Mouse (Mus musculus) urinary bladder, postnatal 10 days (tissue): Measurements from ENCODE around the gene Asic2.

Source experiments
- DNase-seq: peaks from one replicate; pipeline ENCODE4 v3.0.0; 2022; ENCODE audit warnings: low spot score

Asic2 gene

GRCm38 (mm10) chr11:81515754-81516153 lies 452.5 kb downstream of the Asic2 start:
- DNase-seq, result no peak

GRCm38 (mm10) chr11:81512434-81512833 lies 455.8 kb downstream of the Asic2 start:
- DNase-seq, result no peak

DNA sequence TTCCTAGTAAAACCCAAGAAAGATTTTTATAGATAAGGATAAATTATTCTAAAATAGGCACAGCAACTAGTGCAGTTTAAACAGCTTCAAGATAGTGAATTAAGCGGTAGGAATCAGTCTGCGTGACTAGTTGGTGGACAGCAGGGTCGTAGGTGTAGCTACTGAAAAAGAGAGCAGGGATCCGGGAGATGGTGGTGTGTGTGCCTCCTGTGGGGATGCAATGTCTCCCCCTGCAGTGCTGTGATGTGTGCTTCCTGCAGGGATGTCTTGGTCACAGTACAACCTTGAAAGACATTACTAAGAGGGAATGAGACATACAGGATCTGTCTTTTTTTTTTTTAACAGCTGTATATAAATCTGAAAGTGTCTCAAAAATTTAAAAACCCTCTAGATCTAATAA lies 456.9 kb downstream of the Asic2 start:
- no peak for DNase-seq

DNA sequence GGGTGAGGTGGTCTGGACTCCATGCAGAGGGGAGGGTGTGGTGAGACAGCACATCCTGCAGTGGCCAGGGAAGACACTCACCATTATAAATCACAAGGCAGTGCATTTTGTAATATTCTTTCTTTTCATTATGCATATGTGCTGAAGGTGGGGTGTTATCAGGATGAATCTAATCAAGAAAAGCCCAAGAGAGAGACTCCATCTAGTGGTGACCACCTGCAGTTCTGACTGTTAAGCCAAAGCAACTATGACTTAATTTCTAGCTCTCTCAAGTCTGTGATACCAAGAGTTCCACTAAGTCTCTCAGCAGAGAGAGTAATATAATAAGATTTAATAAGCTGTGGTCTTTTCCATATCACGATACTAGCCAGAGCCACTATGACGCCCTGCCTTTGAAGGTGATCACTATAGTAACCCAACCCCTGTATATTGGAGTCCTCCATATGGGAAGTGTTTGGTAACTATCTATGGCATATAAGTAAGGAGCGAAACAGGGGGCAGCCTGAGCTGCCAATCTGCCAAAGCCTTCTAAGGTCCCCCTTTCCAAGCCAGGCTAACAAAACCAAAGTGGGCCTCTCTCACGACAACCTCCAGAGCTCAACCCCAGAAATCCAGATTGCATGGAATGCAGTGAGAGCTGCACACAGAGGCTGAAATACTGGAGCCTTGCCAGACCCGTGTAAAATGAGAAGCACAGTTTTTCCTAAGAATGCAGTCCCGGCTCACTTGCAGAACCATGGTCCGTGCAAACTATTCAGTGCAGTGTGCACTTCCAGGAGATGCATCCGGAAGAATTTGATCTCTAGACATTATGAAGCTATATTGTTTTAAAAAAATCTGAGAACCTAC lies 459.6 kb downstream of the Asic2 start:
- DNase-seq, result no peak

- no peak for DNase-seq
Observed at GRCm38 (mm10) chr11:81504791-81505430, 463.3 kb downstream of the Asic2 start.

GRCm38 (mm10) chr11:81501473-81502246 lies 466.6 kb downstream of the Asic2 start:
- no peak for DNase-seq

DNA sequence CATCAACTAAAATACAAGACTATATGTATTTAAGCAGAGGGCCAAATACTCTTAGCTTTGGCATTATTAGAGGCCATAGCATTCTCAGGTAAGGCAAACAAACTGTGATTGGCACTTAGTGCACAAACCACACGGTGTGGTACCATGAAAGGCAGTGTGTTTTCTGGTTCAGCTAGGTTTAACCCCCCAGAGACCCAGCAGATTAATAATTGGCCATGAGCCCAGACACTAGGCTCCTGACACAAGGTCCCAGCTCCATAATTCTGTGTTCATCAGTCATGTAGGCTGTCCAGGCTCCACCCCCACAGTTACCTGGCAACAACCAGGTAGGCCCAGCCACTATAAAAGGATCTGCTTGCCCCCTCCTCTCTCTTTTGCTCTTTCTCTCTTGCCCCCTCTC lies 469.3 kb downstream of the Asic2 start:
- DNase-seq, result no peak

GRCm38 (mm10) chr11:81497652-81498391 lies 470.4 kb downstream of the Asic2 start:
- no peak for DNase-seq

GRCm38 (mm10) chr11:81496446-81496845 lies 471.8 kb downstream of the Asic2 start:
- DNase-seq, result no peak

DNA sequence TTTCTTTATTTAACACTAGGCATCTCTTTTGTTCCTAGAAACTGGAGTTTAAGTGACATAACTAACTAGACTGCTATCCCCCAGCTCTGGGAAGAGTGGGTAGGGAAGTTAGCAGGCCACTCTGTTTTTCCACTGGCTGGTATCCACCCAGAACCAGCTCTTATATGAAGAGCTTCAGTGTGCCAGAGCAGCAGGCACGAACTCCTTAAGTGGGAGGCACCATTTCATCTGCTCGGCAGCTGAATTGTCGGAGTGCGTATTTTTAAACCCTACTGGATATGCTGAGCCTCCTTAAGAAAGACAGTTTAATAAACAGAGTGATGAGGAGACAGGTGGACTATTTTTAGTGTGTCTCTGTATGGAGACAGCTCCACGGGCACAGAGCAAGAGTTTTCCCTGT lies 475.9 kb downstream of the Asic2 start:
- no peak for DNase-seq

- DNase-seq, result no peak
Observed at GRCm38 (mm10) chr11:81489144-81489735, 479.0 kb downstream of the Asic2 start.

DNA sequence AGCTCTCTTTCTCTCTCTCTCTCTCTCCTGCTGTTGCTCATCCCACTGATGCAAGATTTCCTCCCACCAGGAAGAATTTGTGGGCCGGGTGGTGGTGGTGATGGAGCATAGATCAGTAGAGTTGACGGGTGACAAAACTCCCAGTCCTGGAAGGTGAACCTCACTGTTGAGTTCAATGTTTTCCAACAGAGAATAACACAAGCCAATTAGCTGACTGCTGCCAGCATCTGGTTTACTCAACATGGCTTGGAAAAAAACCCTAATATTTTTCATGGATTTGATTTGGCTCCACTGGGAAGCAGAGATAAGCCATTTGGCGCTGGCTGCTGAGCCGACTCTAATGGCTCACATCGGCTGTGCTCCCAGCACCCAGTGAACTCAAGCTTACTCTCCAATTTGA lies 479.6 kb downstream of the Asic2 start:
- DNase-seq, result no peak

GRCm38 (mm10) chr11:81486265-81486940 lies 481.9 kb downstream of the Asic2 start:
- DNase-seq, result no peak

GRCm38 (mm10) chr11:81481198-81481597 lies 487.1 kb downstream of the Asic2 start:
- DNase-seq, result no peak

GRCm38 (mm10) chr11:81476231-81476630 lies 492.0 kb downstream of the Asic2 start:
- DNase-seq, result no peak

GRCm38 (mm10) chr11:81474121-81474520 lies 494.1 kb downstream of the Asic2 start:
- no peak for DNase-seq

GRCm38 (mm10) chr11:81462199-81462598 lies 506.1 kb downstream of the Asic2 start:
- no peak for DNase-seq

DNA sequence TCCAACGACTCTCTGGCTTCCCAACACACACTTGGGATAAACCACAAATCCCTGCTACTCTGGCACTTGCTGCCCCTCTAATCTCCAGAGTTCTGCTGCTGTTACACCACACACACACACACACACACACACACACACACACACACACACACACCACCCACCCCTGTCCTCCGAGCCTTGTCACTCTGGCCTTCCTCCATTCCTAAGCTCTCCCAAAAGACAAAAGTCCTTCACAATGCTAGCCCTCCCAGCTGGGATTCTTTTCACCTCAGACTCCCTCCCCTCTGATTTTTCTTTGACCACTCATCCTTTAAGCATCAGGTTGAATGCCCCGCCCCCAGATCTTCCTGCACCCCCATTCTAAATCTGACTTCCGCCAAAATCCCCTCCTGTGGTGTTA lies 506.5 kb downstream of the Asic2 start:
- no peak for DNase-seq

DNA sequence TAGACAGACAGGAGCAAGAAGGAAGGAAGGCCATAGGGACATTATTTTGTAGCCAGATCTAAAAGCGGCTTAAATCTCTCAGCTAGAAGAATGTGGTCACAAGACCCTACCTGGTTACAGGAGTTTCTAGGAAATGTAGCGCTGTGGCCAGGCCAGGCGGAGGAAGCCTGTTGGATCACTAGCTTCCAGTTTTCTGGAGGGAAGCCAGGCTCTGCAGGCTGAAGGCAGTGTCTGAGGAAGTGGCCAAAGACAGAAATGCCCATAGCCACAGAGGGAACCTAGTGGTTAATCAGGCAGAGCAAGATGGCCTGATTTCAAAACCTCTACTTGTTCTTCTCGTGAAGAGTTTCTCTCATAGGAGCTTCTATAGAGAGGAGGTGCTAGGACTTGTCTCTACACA lies 513.3 kb downstream of the Asic2 start:
- DNase-seq, result no peak

- DNase-seq, result no peak
Observed at GRCm38 (mm10) chr11:81454111-81454510, 514.1 kb downstream of the Asic2 start.

DNA sequence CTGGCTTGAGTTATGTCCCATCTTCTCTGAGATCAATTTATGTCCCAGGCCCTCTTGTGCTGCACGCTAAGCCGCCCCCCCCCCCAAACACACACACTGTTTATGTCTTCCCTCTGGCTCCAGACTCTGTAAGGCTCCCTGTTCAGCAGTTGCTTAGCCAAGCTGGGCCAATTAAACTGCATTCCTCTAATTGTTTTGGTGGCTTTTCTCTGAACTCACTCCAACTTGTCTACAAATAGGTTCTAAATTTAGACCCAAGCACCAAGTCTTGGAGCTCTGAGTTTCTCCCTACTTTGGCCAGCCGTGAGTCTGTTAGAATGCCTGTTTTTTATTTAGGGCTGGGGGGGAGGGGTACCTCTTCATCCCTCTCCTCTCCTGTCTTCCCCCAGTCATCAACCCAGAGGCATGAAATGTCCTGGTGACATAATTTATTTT lies 519.0 kb downstream of the Asic2 start:
- DNase-seq, result no peak
